Mouse (Mus musculus) thymus, adult 2 months (tissue): ENCODE data around the gene Rbm28. TPM values are rescaled to one million over a fixed set of nuclear protein-coding genes. Genes with fewer than 3 reads are reported as not detected.

ENCODE experiments used
- DNase-seq: peaks from one replicate; pipeline ENCODE4 v3.0.0; 2021
- H3K27ac ChIP-seq: fragments of 200-500 bp; 2 replicates; pipeline ENCODE4 v1.5.1; 2012; ENCODE audit warnings: low read length, control low read depth; ENCODE audit not compliant: control insufficient read depth, insufficient read depth
- H3K27me3 ChIP-seq: fragments of 200-500 bp; 2 replicates; pipeline ENCODE4 v1.6.1; 2012; ENCODE audit warnings: mild to moderate bottlenecking, low read length, moderate library complexity, mixed read lengths; ENCODE audit not compliant: control insufficient read depth, insufficient read depth
- H3K36me3 ChIP-seq: fragments of 200-500 bp; 2 replicates; pipeline ENCODE4 v1.6.1; 2012; ENCODE audit warnings: mild to moderate bottlenecking, low read length, moderate library complexity; ENCODE audit not compliant: control insufficient read depth, insufficient read depth
- H3K4me1 ChIP-seq: fragments of 200-500 bp; replicated peaks from 2 replicates; pipeline ENCODE4 v1.6.1; 2012; ENCODE audit warnings: low read length; ENCODE audit not compliant: control insufficient read depth, insufficient read depth
- H3K4me3 ChIP-seq: fragments of 200-500 bp; 2 replicates; pipeline ENCODE4 v1.5.1; 2012; ENCODE audit warnings: mild to moderate bottlenecking, low read length, control low read depth, moderate library complexity; ENCODE audit not compliant: control insufficient read depth, insufficient read depth
- CTCF ChIP-seq: fragments of 200-500 bp; IDR thresholded peaks from 2 replicates; pipeline ENCODE4 v1.5.1; 2012; ENCODE audit warnings: mild to moderate bottlenecking, control low read depth, low read length, moderate library complexity, borderline replicate concordance; ENCODE audit not compliant: control insufficient read depth, poor library complexity, insufficient read depth; ENCODE audit errors: extremely low read depth
- POLR2A ChIP-seq: fragments of 200-500 bp; IDR thresholded peaks from 2 replicates; pipeline ENCODE4 v1.6.1; 2012; ENCODE audit warnings: mild to moderate bottlenecking, low read length, control low read depth, moderate library complexity; ENCODE audit not compliant: control insufficient read depth, poor library complexity, insufficient read depth; ENCODE audit errors: extremely low read depth
- WGBS: fragments of 180-500 bp; shearing (Covaris S2); methylation state at CpG from one replicate; pipeline ENCODE4 v1.1.7; 2018; 5-methylcytosine and 5-hydroxymethylcytosine counted together
- polyA plus RNA-seq: library from polyadenylated mRNA; depleted of rRNA; stranded (reverse); fragments of >200 nt; gene quantifications from 2 replicates; pipeline ENCODE4 v1.2.3, GENCODE M21; 2012; rRNA removed

Rbm28 gene
- polyA plus RNA-seq, 1 experiment: 13.0 TPM

DNA sequence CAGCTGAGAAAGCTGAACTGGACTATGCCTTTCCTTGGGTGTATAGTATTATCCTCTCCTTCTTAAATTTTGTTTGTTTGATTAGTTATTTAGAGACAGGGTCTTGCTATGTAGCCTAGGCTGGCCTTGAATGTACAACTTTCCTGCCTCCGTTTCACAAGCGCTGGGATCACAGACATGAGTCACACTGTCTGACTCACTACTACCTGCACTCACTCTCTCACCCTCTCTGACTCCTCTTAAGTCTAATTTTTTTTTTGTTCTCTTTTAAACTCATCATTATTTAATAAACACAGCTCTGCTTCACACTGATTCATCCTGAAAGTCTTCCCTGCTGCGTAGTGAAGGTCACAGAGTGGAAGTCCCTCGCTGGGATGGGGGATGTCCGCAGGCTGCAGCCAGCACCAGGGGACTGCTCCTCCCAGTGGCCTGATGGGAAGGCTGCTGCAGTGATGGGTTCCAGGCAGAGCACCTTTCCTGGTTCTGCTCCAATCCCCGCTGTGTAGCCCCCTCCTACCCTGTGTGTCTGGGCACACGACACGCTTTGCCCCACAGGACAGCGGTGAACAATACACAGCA is 81.9 kb downstream of the Rbm28 start:
- Histone ChIP-seq H3K4me1 (no peaks in the 10 kb centered on the region), H3K4me3 (no peak overlapping the region), H3K27ac (no peak overlapping the region), H3K36me3 (no peaks in the 10 kb centered on the region), H3K27me3 (no peaks in the 10 kb centered on the region)
- no peak for DNase-seq
- TF ChIP-seq CTCF (no peak), POLR2A (no peak)
- 61% methylated on average over 9 of the region's 9 CpGs for WGBS

DNA sequence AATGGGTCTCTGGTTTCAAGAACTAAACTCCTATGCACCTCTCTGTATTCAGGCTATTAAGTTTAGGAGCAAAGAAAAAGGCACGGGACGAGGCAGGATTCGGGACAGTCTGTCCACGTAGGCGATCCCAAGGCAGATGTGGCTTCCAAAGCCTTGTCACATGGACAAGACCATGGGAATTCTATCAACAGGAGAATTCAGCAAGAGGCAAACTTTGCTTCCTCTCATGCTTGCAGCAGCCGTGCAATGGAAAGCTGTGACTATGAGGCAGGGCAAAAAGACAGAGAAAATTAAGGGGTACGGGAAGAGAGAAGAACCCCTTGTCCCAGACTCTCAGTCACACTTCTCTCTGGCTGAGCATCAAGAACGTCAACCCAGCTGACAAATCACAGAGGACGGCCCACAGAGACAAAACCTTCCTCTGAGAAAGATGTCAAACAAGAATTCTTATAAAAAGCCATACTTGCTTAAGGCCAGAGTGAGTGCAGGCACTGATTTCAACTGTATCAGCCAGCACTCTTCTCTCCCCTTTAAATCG is 82.9 kb downstream of the Rbm28 start:
- 85% methylated on average over 10 of the region's 10 CpGs for WGBS
- Histone ChIP-seq H3K36me3 (no peaks in the 10 kb centered on the region), H3K4me1 (no peaks in the 10 kb centered on the region), H3K27ac (no peak overlapping the region), H3K27me3 (no peaks in the 10 kb centered on the region), H3K4me3 (no peak overlapping the region)
- DNase-seq: no peak
- TF ChIP-seq CTCF (no peak), POLR2A (no peak)

DNA sequence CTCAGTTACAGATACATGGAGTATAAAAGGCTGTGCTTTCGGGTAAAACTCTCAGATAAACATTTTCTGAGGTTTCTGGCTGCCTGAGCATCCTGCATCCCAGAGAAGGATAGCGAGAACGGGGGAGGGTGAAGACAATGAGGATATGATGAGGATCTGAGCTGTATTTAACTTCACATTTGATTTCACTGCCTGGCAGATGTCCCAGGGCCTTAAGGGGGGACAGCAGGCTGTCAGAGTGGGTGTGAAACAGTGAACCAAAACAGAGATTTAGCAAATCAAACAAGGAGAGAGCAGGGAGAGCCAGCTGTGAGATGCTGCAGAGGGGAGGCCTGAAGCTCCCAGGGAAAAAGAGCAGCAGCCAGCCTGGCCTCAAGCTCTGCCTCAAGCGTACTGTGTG is 85.5 kb downstream of the Rbm28 start:
- TF ChIP-seq CTCF (no peak), POLR2A (no peak)
- 80% methylated on average over 4 of the region's 4 CpGs for WGBS
- Histone ChIP-seq H3K27ac (no peak overlapping the region), H3K4me3 (no peak overlapping the region), H3K4me1 (no peaks in the 10 kb centered on the region), H3K27me3 (no peaks in the 10 kb centered on the region), H3K36me3 (no peaks in the 10 kb centered on the region)
- no peak for DNase-seq

DNA sequence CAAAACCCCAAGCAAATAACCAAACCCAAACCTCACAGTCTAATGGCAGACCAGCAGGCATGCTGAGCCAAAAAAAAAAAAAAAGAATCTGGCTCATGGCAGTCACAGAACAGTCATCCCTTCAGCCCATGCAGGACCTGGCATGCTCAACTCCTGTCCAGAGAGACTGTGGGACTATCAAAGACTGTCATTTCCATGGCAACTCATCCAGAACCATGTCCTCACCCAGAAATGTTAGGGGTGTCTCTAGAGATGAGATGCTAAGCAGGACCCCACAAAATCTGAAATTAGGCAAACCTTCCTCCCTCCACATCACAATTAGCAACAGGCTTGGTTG is 90.7 kb downstream of the Rbm28 start:
- Histone ChIP-seq H3K4me1 (no peaks in the 10 kb centered on the region), H3K27me3 (no peaks in the 10 kb centered on the region), H3K27ac (no peak overlapping the region), H3K36me3 (no peaks in the 10 kb centered on the region), H3K4me3 (no peak overlapping the region)
- TF ChIP-seq POLR2A (no peak), CTCF (no peak)
- no peak for DNase-seq

Other genes with a start within 250 kb of the Rbm28 start
- gene Lep, start 104.8 kb downstream of the Rbm28 start, polyA plus RNA-seq: 1.3 and 3.0 TPM in 2 replicates
- 0.32 and 0.41 TPM in 2 replicates for gene Prrt4, start 14.6 kb upstream of the Rbm28 start, polyA plus RNA-seq
- 323 and 354 TPM in 2 replicates for gene Impdh1, start 51.4 kb upstream of the Rbm28 start, polyA plus RNA-seq
- 31.3 and 35.9 TPM in 2 replicates for gene Hilpda, start 107.5 kb upstream of the Rbm28 start, polyA plus RNA-seq
- 2.5 and 2.7 TPM in 2 replicates for gene Fam71f2, start 114.6 kb upstream of the Rbm28 start, polyA plus RNA-seq
- gene Fam71f1, start 154.1 kb upstream of the Rbm28 start, polyA plus RNA-seq: not detected in 2 replicates
- 35.2 and 41.9 TPM in 2 replicates for gene Calu, start 183.1 kb upstream of the Rbm28 start, polyA plus RNA-seq
- gene Opn1sw, start 223.5 kb upstream of the Rbm28 start, polyA plus RNA-seq: 0.04 TPM in 1 of 2 replicates, not detected in the other
- 0.61 and 1.3 TPM in 2 replicates for gene Ccdc136, start 231.3 kb upstream of the Rbm28 start, polyA plus RNA-seq